Mouse (Mus musculus): ENCODE results near the gene Dr1. TPM values are rescaled to one million over a fixed set of nuclear protein-coding genes. Genes with fewer than 3 reads are reported as not detected.
A peak's percentile ranks its signal among the peaks of the same experiment; 100 is the strongest.
"Not testable (repeated sequence)": the region's sequence is repeated elsewhere in the genome, so short reads cannot be mapped to it uniquely, and the experiment has no call there.

Gene Dr1
- polyA plus RNA-seq, 1 experiment from 2014 or later = 39.8 TPM

DNA sequence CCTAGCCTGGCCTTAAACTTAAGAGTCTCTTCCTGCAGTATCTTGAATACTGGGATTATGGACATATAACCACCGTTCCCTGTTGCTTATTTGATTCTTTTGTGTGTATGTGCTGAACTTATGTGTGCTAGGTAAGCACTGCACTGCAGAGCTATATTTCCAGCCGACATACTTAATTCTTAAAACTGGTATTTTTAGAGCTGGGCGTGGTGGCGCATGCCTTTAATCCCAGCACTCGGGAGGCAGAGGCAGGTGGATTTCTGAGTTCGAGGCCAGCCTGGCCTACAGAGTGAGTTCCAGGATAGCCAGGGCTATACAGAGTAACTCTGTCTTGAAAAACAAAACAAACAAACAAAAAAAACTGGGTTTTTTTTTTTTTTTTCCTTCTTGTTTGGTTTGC lies 2.6 kb downstream of the Dr1 start:
- H3K9ac ChIP-seq; H3K27ac ChIP-seq (replicated peaks); ATAC-seq (ENCODE audit: low FRiP score, low read depth); H3K27me3 ChIP-seq; H3K36me3 ChIP-seq; H3K9me3 ChIP-seq: not testable (repeated sequence)
- 98% methylated on average over 6 of the region's 6 CpGs for WGBS
- H3K4me2 ChIP-seq = peak overlapping the region; percentile 91
- peaks cover 39% of the 10 kb centered on the region for H3K4me1 ChIP-seq (replicated peaks)
- 0 out of 2 replicates have a peak overlapping the region, but pooled peaks have one; percentile 14 for H3K4me3 ChIP-seq

GRCm38 (mm10) chr5:108286957-108287356 lies 18.3 kb downstream of the Dr1 start:
- Histone ChIP-seq H3K9me3 (no peaks in the 10 kb centered on the region), H3K36me3 (no peaks in the 10 kb centered on the region), H3K9ac (no peak overlapping the region), H3K27me3 (no peaks in the 10 kb centered on the region), H3K4me1 (replicated peaks) (no peaks in the 10 kb centered on the region), H3K4me2 (no peak overlapping the region), H3K27ac (replicated peaks) (no peak overlapping the region), H3K4me3 (no peak overlapping the region)
- no peak for ATAC-seq (ENCODE audit: low FRiP score, low read depth)
- WGBS = 91% methylated on average over 2 of the region's 2 CpGs

DNA sequence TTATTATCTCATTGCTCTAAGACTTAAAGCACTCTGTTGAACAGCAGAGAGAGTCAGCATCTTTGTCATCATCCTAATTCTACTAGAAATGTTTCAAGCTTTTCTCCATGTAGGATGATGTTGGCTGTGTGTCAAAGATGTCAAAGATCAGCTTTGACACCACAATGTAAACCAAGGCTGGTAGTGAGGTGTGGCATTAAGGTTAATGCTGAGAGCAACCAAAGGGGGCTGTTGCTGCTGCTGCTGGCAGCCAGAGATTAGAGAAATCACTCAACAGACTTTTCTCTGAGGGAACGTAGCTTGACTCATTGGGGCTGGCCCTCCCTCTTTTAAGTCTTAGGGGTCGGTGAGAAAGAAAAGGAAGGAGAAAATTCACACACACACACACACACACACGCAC lies 32.9 kb downstream of the Dr1 start:
- Histone ChIP-seq H3K27ac (replicated peaks) (no peak overlapping the region), H3K36me3 (no peaks in the 10 kb centered on the region), H3K4me2 (no peak overlapping the region), H3K27me3 (no peaks in the 10 kb centered on the region), H3K9me3 (no peaks in the 10 kb centered on the region), H3K4me1 (replicated peaks) (no peaks in the 10 kb centered on the region), H3K4me3 (no peak overlapping the region), H3K9ac (no peak overlapping the region)
- no peak for ATAC-seq (ENCODE audit: low FRiP score, low read depth)
- 69% methylated on average over 3 of the region's 3 CpGs for WGBS

DNA sequence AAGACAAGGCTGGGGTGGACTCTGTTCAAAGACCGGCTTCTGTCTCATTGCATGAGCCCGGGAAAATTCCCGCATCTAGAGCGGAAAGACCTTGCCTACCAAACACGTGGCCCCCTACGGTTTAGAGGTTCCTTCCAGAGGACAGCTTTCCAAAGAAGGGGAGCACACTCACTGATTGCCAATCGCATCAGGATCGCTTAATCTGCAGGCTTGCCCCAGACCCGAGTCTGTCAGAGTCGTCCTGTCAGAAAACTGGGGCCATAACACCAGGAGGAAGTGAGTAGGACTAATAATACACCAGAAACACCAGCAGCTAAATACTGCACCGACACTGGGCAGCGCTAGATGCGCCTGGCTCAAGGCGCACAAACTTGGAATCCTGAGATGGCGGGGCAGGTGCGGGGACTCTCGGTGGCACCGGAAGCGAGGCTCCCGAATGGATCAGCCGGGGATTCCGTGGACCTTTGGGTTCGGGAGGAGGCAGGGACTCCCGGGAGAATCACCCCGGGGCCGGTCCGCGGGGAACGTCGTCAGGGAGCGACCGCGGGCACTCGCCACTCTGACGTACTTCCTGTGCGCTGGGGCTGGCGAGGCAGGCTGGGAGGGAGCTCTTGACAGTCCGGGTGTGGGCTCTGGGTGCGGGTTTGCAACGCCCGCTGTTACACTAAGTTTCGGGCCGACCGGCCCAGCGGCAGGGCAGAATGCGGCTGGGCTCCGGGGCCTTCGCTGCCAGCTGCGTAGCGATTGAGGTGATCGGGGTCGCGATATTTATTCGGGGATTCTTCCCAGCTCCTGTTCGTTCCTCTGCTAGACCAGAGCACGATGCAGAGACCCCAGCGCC lies 43.7 kb downstream of the Dr1 start, which contains the start of gene Pigg:
Pigg (plus strand) TSS at position 386 of the 841 bp plus-strand sequence.
- H3K9ac ChIP-seq = peak within 1 kb of the TSS; percentile 66
- 0% methylated on average over 57 of the region's 57 CpGs for WGBS
- no peaks in the 10 kb centered on the region for H3K36me3 ChIP-seq
- H3K4me2 ChIP-seq = peak within 1 kb of the TSS; percentile 93
- H3K27ac ChIP-seq (replicated peaks) = peak within 1 kb of the TSS; percentile 80
- peak; percentile 99 for ATAC-seq (ENCODE audit: low FRiP score, low read depth)
- peaks cover 8% of the 10 kb centered on the region for H3K4me1 ChIP-seq (replicated peaks)
- H3K4me3 ChIP-seq = peak within 1 kb of the TSS; percentile 59
- no peaks in the 10 kb centered on the region for H3K9me3 ChIP-seq
- no peaks in the 10 kb centered on the region for H3K27me3 ChIP-seq

GRCm38 (mm10) chr5:108313065-108313860 lies 44.6 kb downstream of the Dr1 start:
- 8% methylated on average over 16 of the region's 16 CpGs for WGBS
- Histone ChIP-seq H3K4me1 (replicated peaks) (peaks cover 8% of the 10 kb centered on the region), H3K4me2 (peak overlapping the region; percentile 93), H3K9me3 (no peaks in the 10 kb centered on the region), H3K27me3 (no peaks in the 10 kb centered on the region), H3K36me3 (0 out of 2 replicates have a peak, but pooled peaks cover 6% of the 10 kb centered on the region), H3K9ac (peak overlapping the region; percentile 66), H3K27ac (replicated peaks) (peak overlapping the region; percentile 80; the same call in 1 of the 2 replicates), H3K4me3 (peak overlapping the region; percentile 59)
- ATAC-seq (ENCODE audit: low FRiP score, low read depth) = no peak

Other genes starting within 250 kb of the Dr1 start
- 94.1 and 97.9 TPM in 2 replicates for gene Mtf2, start 203.2 kb upstream of the Dr1 start, polyA plus RNA-seq (2015; fragmentation: Nextera tagmentation; extraction: Ambion mirVana)
- 23.4 and 26.5 TPM in 2 replicates for gene Tmed5, start 136.3 kb upstream of the Dr1 start, polyA plus RNA-seq (2015; fragmentation: Nextera tagmentation; extraction: Ambion mirVana)
- gene Ccdc18, start 136.0 kb upstream of the Dr1 start, polyA plus RNA-seq (2015; fragmentation: Nextera tagmentation; extraction: Ambion mirVana) = 3.2 and 3.6 TPM in 2 replicates
- gene Pigg, start 43.7 kb downstream of the Dr1 start, polyA plus RNA-seq (2015; fragmentation: Nextera tagmentation; extraction: Ambion mirVana) = 4.9 and 5.6 TPM in 2 replicates
- 2.8 and 3.8 TPM in 2 replicates for gene Gm42517, start 99.0 kb downstream of the Dr1 start, polyA plus RNA-seq (2015; fragmentation: Nextera tagmentation; extraction: Ambion mirVana)
- 0.12 and 0.13 TPM in 2 replicates for gene Pde6b, start 119.5 kb downstream of the Dr1 start, polyA plus RNA-seq (2015; fragmentation: Nextera tagmentation; extraction: Ambion mirVana)
- 430 and 504 TPM in 2 replicates for gene Atp5k, start 165.6 kb downstream of the Dr1 start, polyA plus RNA-seq (2015; fragmentation: Nextera tagmentation; extraction: Ambion mirVana)
- gene Mfsd7a, start 180.0 kb downstream of the Dr1 start, polyA plus RNA-seq (2015; fragmentation: Nextera tagmentation; extraction: Ambion mirVana) = 0.09 and 0.22 TPM in 2 replicates
- gene Pcgf3, start 192.3 kb downstream of the Dr1 start, polyA plus RNA-seq (2015; fragmentation: Nextera tagmentation; extraction: Ambion mirVana) = 24.0 and 24.3 TPM in 2 replicates